Mouse (Mus musculus) gastrocnemius, postnatal 25 days (tissue): ENCODE measurements at regions not wholly inside any gene's neighbourhood (a gene's known extent, or its start where the extent isn't known, plus 50 kb on each side); places are given as distances from the start of the nearest gene placed in this dataset.

ENCODE experiments used
- DNase-seq: peaks from one replicate; pipeline ENCODE4 v3.0.0; 2022

GRCm38 (mm10) chr2:48250174-48250573, 563.7 kb upstream of the Acvr2a start:
- DNase-seq, result no peak

- DNase-seq, result no peak
These were observed 553.6 kb upstream of the Acvr2a start for GRCm38 (mm10) chr2:48260299-48260698.
